Mouse (Mus musculus): ENCODE data around the gene Bcl11a.

- TF ChIP-seq CTCF (conservative IDR thresholded peaks at IDR 0.05; ENCODE audit: insufficient read depth, insufficient read length, low read depth, low read length) (no peak), POLR2A (IDR thresholded peaks at IDR 0.05; ENCODE audit: low read depth, low read length) (no peak)
Observed at GRCm38 (mm10) chr11:24159656-24160055, 81.8 kb downstream of the Bcl11a start.

All from kidney, adult 2 months (tissue).